Mouse (Mus musculus) monocyte, adult 5-6 weeks (primary cell): Measurements from ENCODE around the gene Hist2h3c1. TPM values are rescaled to one million over a fixed set of nuclear protein-coding genes. Genes with fewer than 3 reads are reported as not detected.
"Not testable (repeated sequence)": the region's sequence is repeated elsewhere in the genome, so short reads cannot be mapped to it uniquely, and the experiment has no call there.

ENCODE experiments used
- ATAC-seq: fragments of 153-309, 156-312 bp; replicated peaks from 2 replicates; pipeline ENCODE4 v1.8.0; 2017; ENCODE audit warnings: mild to moderate bottlenecking; ENCODE audit not compliant: low TSS enrichment, insufficient number of reproducible peaks, severe bottlenecking, poor library complexity, low FRiP score
- total RNA-seq: library from RNA; stranded (forward); fragments of 200-1000, 200-491, 200-594 nt; gene quantifications from 3 replicates; pipeline ENCODE4 v1.2.3, GENCODE M21; 2017

Gene Hist2h3c1
- total RNA-seq: not detected in 3 replicates

- peak; percentile 81 for ATAC-seq
These were observed at the start of gene Hist2h3c1 for GRCm38 (mm10) chr3:96246427-96246856. TSS of gene Hist2h3c1 (plus strand) at chr3:96246685.

- ATAC-seq: peak; percentile 89
These were observed 49.2 kb upstream of the Hist2h3c1 start for GRCm38 (mm10) chr3:96197129-96197749.

- ATAC-seq: no peak
These were observed 48.3 kb upstream of the Hist2h3c1 start for GRCm38 (mm10) chr3:96198181-96198580.

GRCm38 (mm10) chr3:96198601-96199251, 47.8 kb upstream of the Hist2h3c1 start:
- ATAC-seq: not testable (repeated sequence)

- ATAC-seq: no peak
These were observed 46.8 kb upstream of the Hist2h3c1 start for GRCm38 (mm10) chr3:96199731-96200130.

GRCm38 (mm10) chr3:96207819-96208218, 38.7 kb upstream of the Hist2h3c1 start:
- no peak for ATAC-seq

GRCm38 (mm10) chr3:96209242-96209641, 37.2 kb upstream of the Hist2h3c1 start:
- ATAC-seq: no peak

GRCm38 (mm10) chr3:96219191-96219641, 27.3 kb upstream of the Hist2h3c1 start:
- ATAC-seq: no peak

GRCm38 (mm10) chr3:96219661-96220130, 26.8 kb upstream of the Hist2h3c1 start, which contains the start of the genes Bola1 and Hist2h2ab:
TSS of gene Bola1 (minus strand) at chr3:96219709.
TSS of gene Hist2h2ab (plus strand) at chr3:96219865.
- peak; percentile 79 for ATAC-seq

GRCm38 (mm10) chr3:96220131-96220764, 26.2 kb upstream of the Hist2h3c1 start:
- ATAC-seq: not testable (repeated sequence)

- peak; percentile 82 for ATAC-seq
These were observed 25.5 kb upstream of the Hist2h3c1 start, which contains the start of the genes Hist2h2ac and Hist2h2be for GRCm38 (mm10) chr3:96220765-96221639. TSS of gene Hist2h2ac (minus strand) at chr3:96220880. TSS of gene Hist2h2be (plus strand) at chr3:96221119.

- no peak for ATAC-seq
These were observed 24.8 kb upstream of the Hist2h3c1 start for GRCm38 (mm10) chr3:96221640-96222038.

GRCm38 (mm10) chr3:96222774-96223173, 23.7 kb upstream of the Hist2h3c1 start:
- ATAC-seq: no peak

GRCm38 (mm10) chr3:96225421-96225820, 21.1 kb upstream of the Hist2h3c1 start:
- ATAC-seq: no peak

GRCm38 (mm10) chr3:96226695-96227648, 19.5 kb upstream of the Hist2h3c1 start:
- ATAC-seq: peak; percentile 62

- ATAC-seq: 0 out of 2 replicates have a peak, but pooled peaks have one; percentile 14
These were observed 17.7 kb upstream of the Hist2h3c1 start for GRCm38 (mm10) chr3:96228828-96229227.

GRCm38 (mm10) chr3:96230404-96230803, 16.1 kb upstream of the Hist2h3c1 start:
- ATAC-seq: peak; percentile 57; the same call in 1 of the 2 replicates
